Mouse (Mus musculus): ENCODE measurements around the gene Lrrc26. TPM values are rescaled to one million over a fixed set of nuclear protein-coding genes. Genes with fewer than 3 reads are reported as not detected.
A peak's percentile ranks its signal among the peaks of the same experiment; 100 is the strongest.

Gene Lrrc26
- polyA plus RNA-seq, 1 experiment from 2014 or later = 0.46 TPM

GRCm38 (mm10) chr2:25266720-25267119, 23.0 kb upstream of the Lrrc26 start:
- H3K27me3 ChIP-seq (ENCODE audit: insufficient read depth, low read length) = peaks cover 16% of the 10 kb centered on the region
- H3K4me2 ChIP-seq = no peak overlapping the region
- H3K4me1 ChIP-seq (ENCODE audit: insufficient read depth) = 0 out of 2 replicates have a peak, but pooled peaks cover 5% of the 10 kb centered on the region
- ATAC-seq (ENCODE audit: insufficient read depth) (no peak), DNase-seq (no peak)
- H3K9ac ChIP-seq = no peak overlapping the region
- peaks cover 27% of the 10 kb centered on the region for H3K36me3 ChIP-seq (ENCODE audit: insufficient read depth)
- no peak overlapping the region for H3K27ac ChIP-seq (ENCODE audit: low read depth)
- WGBS = 52% methylated on average over 2 of the region's 2 CpGs
- TF ChIP-seq CTCF (IDR thresholded peaks at IDR 0.05; ENCODE audit: low read depth) = no peak
- H3K4me3 ChIP-seq (ENCODE audit: low read depth, low read length) = no peak overlapping the region; the same call in 1 of the 2 replicates
- no peaks in the 10 kb centered on the region for H3K9me3 ChIP-seq (ENCODE audit: low read depth, low read length)

DNA sequence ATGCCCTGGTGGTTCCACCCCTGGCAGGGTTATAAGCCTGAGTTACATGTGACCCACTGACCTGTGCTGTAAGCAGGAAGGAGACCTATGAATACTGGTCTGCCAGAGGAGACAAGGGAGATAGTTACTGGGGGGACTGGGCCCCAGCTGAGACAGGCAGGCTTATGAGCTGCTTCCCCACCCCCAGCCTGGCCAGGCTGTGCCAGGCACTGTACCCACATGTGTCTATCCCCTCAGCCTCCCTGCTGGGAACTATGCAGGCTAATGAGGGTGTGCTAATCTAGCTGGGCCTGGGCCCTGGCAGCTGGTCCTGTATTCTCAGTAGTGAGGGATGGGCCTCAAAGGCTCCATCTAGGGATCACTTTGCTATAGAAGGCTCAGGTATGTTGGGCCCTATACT, 22.5 kb upstream of the Lrrc26 start:
- ATAC-seq (ENCODE audit: insufficient read depth) (no peak), DNase-seq (no peak)
- Histone ChIP-seq H3K9ac (no peak overlapping the region), H3K4me3 (ENCODE audit: low read depth, low read length) (no peak overlapping the region), H3K9me3 (ENCODE audit: low read depth, low read length) (no peaks in the 10 kb centered on the region), H3K36me3 (ENCODE audit: insufficient read depth) (peaks cover 27% of the 10 kb centered on the region), H3K27me3 (ENCODE audit: insufficient read depth, low read length) (peaks cover 16% of the 10 kb centered on the region), H3K4me1 (ENCODE audit: insufficient read depth) (0 out of 2 replicates have a peak, but pooled peaks cover 5% of the 10 kb centered on the region), H3K27ac (ENCODE audit: low read depth) (no peak overlapping the region), H3K4me2 (no peak overlapping the region)
- no peak for TF ChIP-seq CTCF (IDR thresholded peaks at IDR 0.05; ENCODE audit: low read depth)

GRCm38 (mm10) chr2:25267746-25268309, 21.9 kb upstream of the Lrrc26 start:
- no peak overlapping the region for H3K27ac ChIP-seq (ENCODE audit: low read depth)
- TF ChIP-seq CTCF (IDR thresholded peaks at IDR 0.05; ENCODE audit: low read depth) = no peak
- DNase-seq = no peak
- H3K36me3 ChIP-seq (ENCODE audit: insufficient read depth) = peaks cover 27% of the 10 kb centered on the region
- 62% methylated on average over 4 of the region's 4 CpGs for WGBS
- no peak overlapping the region for H3K9ac ChIP-seq
- no peak for ATAC-seq (ENCODE audit: insufficient read depth)
- H3K4me1 ChIP-seq (ENCODE audit: insufficient read depth) = 0 out of 2 replicates have a peak, but pooled peaks cover 5% of the 10 kb centered on the region
- H3K4me2 ChIP-seq = no peak overlapping the region
- no peak overlapping the region for H3K4me3 ChIP-seq (ENCODE audit: low read depth, low read length)
- peaks cover 16% of the 10 kb centered on the region for H3K27me3 ChIP-seq (ENCODE audit: insufficient read depth, low read length)
- H3K9me3 ChIP-seq (ENCODE audit: low read depth, low read length) = no peaks in the 10 kb centered on the region

DNA sequence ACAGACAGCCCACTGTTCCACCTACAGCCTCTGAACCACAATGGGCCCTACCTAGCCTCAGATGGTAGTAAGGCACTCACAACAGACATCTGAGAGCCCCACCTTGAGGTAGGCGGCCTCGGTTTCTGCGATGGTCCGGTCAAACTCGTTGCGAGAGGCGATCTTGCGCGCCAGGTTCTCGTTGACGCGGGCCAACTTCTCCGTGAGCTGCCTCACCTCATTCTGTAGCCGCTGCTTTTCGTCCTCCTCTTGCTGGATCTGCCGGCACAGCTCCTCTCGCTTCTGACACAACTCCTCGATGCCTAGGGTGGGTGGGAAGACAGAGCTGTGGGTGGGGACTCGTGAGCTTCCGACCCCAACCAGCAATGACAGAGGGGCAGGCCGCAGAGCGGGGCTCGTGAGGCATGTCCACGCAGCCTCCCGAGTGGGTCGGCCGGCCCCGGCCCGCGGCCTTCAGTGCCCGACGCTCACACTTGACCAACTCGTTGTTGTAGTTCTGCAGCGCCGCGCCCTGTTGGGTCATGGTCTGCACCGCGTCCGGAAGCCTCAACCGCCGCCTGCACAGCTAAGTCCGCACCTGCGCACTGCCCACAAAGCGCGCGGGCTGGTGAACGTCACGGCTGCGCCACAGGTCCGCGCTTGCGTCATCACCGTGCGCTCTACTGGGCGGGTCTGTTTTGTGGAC, 17.7 kb upstream of the Lrrc26 start, which contains the start of the genes Ssna1 and Anapc2:
TSS of gene Ssna1 (minus strand) at position 612 of the 685 bp plus-strand sequence.
TSS of gene Anapc2 (plus strand) at position 652 of the 685 bp plus-strand sequence.
- H3K27ac ChIP-seq (ENCODE audit: low read depth) = peak within 1 kb of the TSS; percentile 58
- no peaks in the 10 kb centered on the region for H3K27me3 ChIP-seq (ENCODE audit: insufficient read depth, low read length)
- WGBS = under 1% methylated on average over 55 of the region's 55 CpGs
- peaks cover 63% of the 10 kb centered on the region for H3K36me3 ChIP-seq (ENCODE audit: insufficient read depth)
- peak within 1 kb of the TSS; percentile 86 for H3K9ac ChIP-seq
- DNase-seq (peak; percentile 99), ATAC-seq (ENCODE audit: insufficient read depth) (peak; percentile 97)
- peak; percentile 41; the same call in 1 of the 2 replicates for TF ChIP-seq CTCF (IDR thresholded peaks at IDR 0.05; ENCODE audit: low read depth)
- H3K4me2 ChIP-seq = peak within 1 kb of the TSS; percentile 96
- peaks cover 15% of the 10 kb centered on the region for H3K4me1 ChIP-seq (ENCODE audit: insufficient read depth)
- no peaks in the 10 kb centered on the region for H3K9me3 ChIP-seq (ENCODE audit: low read depth, low read length)
- H3K4me3 ChIP-seq (ENCODE audit: low read depth, low read length) = peak within 1 kb of the TSS; percentile 95

DNA sequence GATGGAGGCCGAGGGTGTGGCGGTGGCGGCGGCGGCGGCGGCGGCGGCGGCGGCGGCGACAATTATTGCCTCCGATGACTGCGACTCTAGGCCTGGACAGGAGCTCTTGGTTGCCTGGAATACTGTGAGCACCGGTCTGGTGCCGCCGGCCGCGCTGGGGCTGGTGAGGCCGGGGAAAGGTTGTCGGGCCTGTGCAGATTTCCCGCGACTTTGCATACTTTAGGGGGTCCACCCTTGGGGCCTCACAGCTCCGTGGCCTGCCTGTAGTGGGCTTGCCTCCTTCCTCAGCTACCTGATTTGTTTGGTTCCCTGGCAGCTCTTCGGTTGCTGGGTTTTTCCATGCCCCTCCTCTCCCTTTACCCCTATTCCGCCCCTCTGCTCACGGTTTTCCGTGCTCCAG, 17.2 kb upstream of the Lrrc26 start:
- H3K27ac ChIP-seq (ENCODE audit: low read depth) = peak overlapping the region; percentile 58; the same call in 1 of the 2 replicates

DNA sequence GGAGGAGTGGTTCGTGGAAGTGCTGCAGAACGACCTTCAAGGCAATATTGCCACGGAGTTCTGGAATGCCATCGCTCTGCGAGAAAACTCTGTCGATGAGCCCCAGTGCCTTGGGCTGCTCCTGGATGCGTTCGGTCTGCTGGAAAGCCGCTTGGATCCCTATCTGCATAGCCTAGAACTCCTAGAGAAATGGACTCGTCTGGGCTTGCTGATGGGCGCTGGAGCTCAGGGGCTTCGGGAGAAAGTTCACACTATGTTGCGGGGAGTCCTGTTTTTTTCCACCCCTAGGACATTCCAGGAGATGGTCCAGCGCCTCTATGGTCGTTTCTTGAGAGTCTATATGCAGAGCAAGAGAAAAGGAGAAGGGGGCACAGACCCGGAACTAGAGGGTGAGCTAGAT, 16.7 kb upstream of the Lrrc26 start:
- Histone ChIP-seq H3K4me3 (ENCODE audit: low read depth, low read length) (peak overlapping the region; percentile 95), H3K4me2 (peak overlapping the region; percentile 96), H3K4me1 (ENCODE audit: insufficient read depth) (peaks cover 15% of the 10 kb centered on the region), H3K9ac (peak overlapping the region; percentile 86), H3K27ac (ENCODE audit: low read depth) (no peak overlapping the region), H3K9me3 (ENCODE audit: low read depth, low read length) (no peaks in the 10 kb centered on the region), H3K36me3 (ENCODE audit: insufficient read depth) (peaks cover 74% of the 10 kb centered on the region), H3K27me3 (ENCODE audit: insufficient read depth, low read length) (no peaks in the 10 kb centered on the region)
- 29% methylated on average over 16 of the region's 16 CpGs for WGBS
- no peak for ATAC-seq (ENCODE audit: insufficient read depth)
- TF ChIP-seq CTCF (IDR thresholded peaks at IDR 0.05; ENCODE audit: low read depth) = no peak
- no peak for DNase-seq

More for the DNA sequence above, 17.2 kb upstream of the Lrrc26 start:
- ATAC-seq (ENCODE audit: insufficient read depth) (peak; percentile 69), DNase-seq (peak; percentile 17)
- peaks cover 69% of the 10 kb centered on the region for H3K36me3 ChIP-seq (ENCODE audit: insufficient read depth)
- H3K4me2 ChIP-seq = peak overlapping the region; percentile 96
- H3K9me3 ChIP-seq (ENCODE audit: low read depth, low read length) = no peaks in the 10 kb centered on the region
- WGBS = 0% methylated on average over 28 of the region's 29 CpGs
- peak overlapping the region; percentile 95 for H3K4me3 ChIP-seq (ENCODE audit: low read depth, low read length)
- TF ChIP-seq CTCF (IDR thresholded peaks at IDR 0.05; ENCODE audit: low read depth) = no peak
- no peaks in the 10 kb centered on the region for H3K27me3 ChIP-seq (ENCODE audit: insufficient read depth, low read length)
- peaks cover 15% of the 10 kb centered on the region for H3K4me1 ChIP-seq (ENCODE audit: insufficient read depth)
- H3K9ac ChIP-seq = peak overlapping the region; percentile 86

All from lung, embryonic 14.5 days (tissue).